Mouse (Mus musculus) liver, postnatal 0 days (tissue): Measurements from ENCODE around the gene Cenpf. TPM values are rescaled to one million over a fixed set of nuclear protein-coding genes. Genes with fewer than 3 reads are reported as not detected.

ENCODE experiments used
- ATAC-seq: fragments of 200-750 bp; cut with Nextera tagmentation; 2 replicates; pipeline ENCODE4 v1.8.0; 2017; ENCODE audit warnings: mild to moderate bottlenecking, moderate library complexity
- DNase-seq: peaks from one replicate; pipeline ENCODE4 v3.0.0-alpha.2; 2016
- H3K27ac ChIP-seq: fragments of 300-500 bp; sonication (generic); 2 replicates; pipeline ENCODE4 v1.5.1; 2014; ENCODE audit warnings: antibody characterized with exemption, moderate library complexity, mild to moderate bottlenecking, low read depth
- H3K27me3 ChIP-seq: fragments of 300-500 bp; sonication (generic); 2 replicates; pipeline ENCODE4 v1.6.1; 2014; ENCODE audit warnings: low read length, control low read depth, mixed read lengths; ENCODE audit not compliant: insufficient read depth
- H3K36me3 ChIP-seq: fragments of 300-500 bp; sonication (generic); replicated peaks from 2 replicates; pipeline ENCODE4 v1.6.1; 2014; ENCODE audit warnings: mild to moderate bottlenecking, control low read depth, low read length, moderate library complexity, mixed read lengths; ENCODE audit not compliant: insufficient read depth
- H3K4me1 ChIP-seq: fragments of 300-500 bp; sonication (generic); 2 replicates; pipeline ENCODE4 v1.6.1; 2014; ENCODE audit warnings: antibody characterized with exemption, mild to moderate bottlenecking, control low read depth; ENCODE audit not compliant: insufficient read depth
- H3K4me2 ChIP-seq: fragments of 300-500 bp; sonication (generic); 2 replicates; pipeline ENCODE4 v1.6.1; 2014; ENCODE audit warnings: low read depth, mild to moderate bottlenecking, low read length, moderate library complexity, mixed read lengths
- H3K4me3 ChIP-seq: fragments of 300-500 bp; sonication (generic); 2 replicates; pipeline ENCODE4 v1.5.1; 2014; ENCODE audit warnings: low read depth, low read length
- H3K9ac ChIP-seq: fragments of 300-500 bp; sonication (generic); replicated peaks from 2 replicates; pipeline ENCODE4 v1.6.1; 2014; ENCODE audit warnings: mild to moderate bottlenecking, moderate library complexity
- H3K9me3 ChIP-seq: fragments of 300-500 bp; sonication (generic); 2 replicates; pipeline ENCODE4 v1.6.1; 2016; ENCODE audit warnings: mild to moderate bottlenecking, control low read depth, low read length, mixed read lengths
- CTCF ChIP-seq: sonication (generic); IDR thresholded peaks from 2 replicates; pipeline ENCODE4 v1.5.1; 2016; ENCODE audit warnings: antibody characterized with exemption, low read depth
- EP300 ChIP-seq: IDR thresholded peaks from 2 replicates; pipeline ENCODE4 v1.6.1; 2016; ENCODE audit warnings: antibody characterized with exemption, low read depth, mild to moderate bottlenecking
- WGBS: fragments of 180-500 bp; shearing (Covaris S2); extraction: QIAGEN DNeasy Blood & Tissue Kit; methylation state at CpG from one replicate; pipeline ENCODE4 v1.1.7; 2014; ENCODE audit not compliant: insufficient replicate concordance; 5-methylcytosine and 5-hydroxymethylcytosine counted together
- polyA plus RNA-seq: library from polyadenylated mRNA; unstranded; fragments of >200 nt; fragmentation: Nextera tagmentation; extraction: Ambion mirVana; gene quantifications from 2 replicates; pipeline ENCODE4 v1.2.1, GENCODE M21; 2015

Cenpf gene
- polyA plus RNA-seq, 1 experiment from 2014 or later = 35.0 TPM

- Histone ChIP-seq H3K9me3 (peaks cover 4% of the 10 kb centered on the region; the same call in 1 of the 2 replicates), H3K4me2 (no peak overlapping the region), H3K4me1 (no peaks in the 10 kb centered on the region), H3K9ac (no peak overlapping the region), H3K36me3 (no peaks in the 10 kb centered on the region), H3K27me3 (no peaks in the 10 kb centered on the region), H3K27ac (no peak overlapping the region), H3K4me3 (no peak overlapping the region)
- ATAC-seq = no peak
- TF ChIP-seq CTCF = no peak
- TF ChIP-seq EP300 = no peak
- WGBS = 41% methylated on average over 19 of the region's 19 CpGs
- DNase-seq = no peak
Observed at GRCm38 (mm10) chr1:189715915-189716797, 28.3 kb upstream of the Cenpf start.

DNA sequence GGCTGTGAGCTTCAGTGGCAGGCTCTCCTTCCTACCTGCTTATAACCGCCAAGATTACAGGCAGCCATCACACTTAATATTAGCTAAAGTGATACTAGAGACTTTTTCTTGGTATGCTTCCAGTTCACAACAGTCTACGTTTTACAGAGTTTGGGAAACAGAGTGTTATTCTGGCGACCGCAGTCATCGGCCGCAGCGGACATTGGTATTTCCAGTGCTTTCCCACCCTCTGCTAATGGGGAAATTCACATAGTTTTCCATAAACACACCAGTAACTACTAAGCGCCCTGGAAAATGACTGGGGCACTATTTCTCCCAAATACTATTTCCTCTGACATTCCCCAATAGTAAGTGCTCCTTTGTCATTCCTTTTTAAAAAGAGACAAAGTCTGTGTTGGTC is 21.1 kb upstream of the Cenpf start:
- no peak for TF ChIP-seq EP300
- no peak for TF ChIP-seq CTCF
- Histone ChIP-seq H3K9ac (no peak overlapping the region), H3K4me3 (no peak overlapping the region), H3K4me1 (0 out of 2 replicates have a peak, but pooled peaks cover 4% of the 10 kb centered on the region), H3K27ac (no peak overlapping the region), H3K4me2 (no peak overlapping the region), H3K36me3 (no peaks in the 10 kb centered on the region), H3K9me3 (no peaks in the 10 kb centered on the region), H3K27me3 (0 out of 2 replicates have a peak, but pooled peaks cover 2% of the 10 kb centered on the region)
- 82% methylated on average over 8 of the region's 8 CpGs for WGBS
- no peak for ATAC-seq
- DNase-seq = no peak

DNA sequence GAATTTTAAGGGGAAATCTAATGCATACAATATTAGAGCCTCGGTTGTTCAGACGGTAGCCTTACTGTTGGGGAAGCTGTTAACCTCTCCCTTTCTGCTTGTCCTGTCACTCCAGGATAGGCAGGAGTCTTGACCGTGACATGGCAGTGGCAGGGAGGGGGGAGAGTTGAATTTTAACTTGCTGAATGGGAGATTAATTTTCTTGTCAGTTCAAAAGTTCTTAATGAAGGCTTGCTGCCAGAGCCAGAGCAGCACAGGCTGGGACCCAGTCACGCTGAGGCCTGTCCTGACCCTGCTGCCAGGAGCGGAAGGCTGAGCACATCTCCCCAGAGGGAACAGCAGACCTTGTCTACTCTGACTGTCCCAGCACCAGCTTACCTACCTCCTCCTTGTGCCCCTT is 19.5 kb upstream of the Cenpf start:
- H3K4me1 ChIP-seq = 0 out of 2 replicates have a peak, but pooled peaks cover 4% of the 10 kb centered on the region

GRCm38 (mm10) chr1:189707014-189707413 is 19.1 kb upstream of the Cenpf start:
- no peaks in the 10 kb centered on the region for H3K9me3 ChIP-seq
- H3K27me3 ChIP-seq = 0 out of 2 replicates have a peak, but pooled peaks cover 2% of the 10 kb centered on the region
- no peak overlapping the region for H3K9ac ChIP-seq
- 0 out of 2 replicates have a peak, but pooled peaks cover 4% of the 10 kb centered on the region for H3K4me1 ChIP-seq
- no peak for ATAC-seq
- H3K36me3 ChIP-seq = no peaks in the 10 kb centered on the region
- no peak overlapping the region for H3K4me3 ChIP-seq
- TF ChIP-seq EP300 (no peak), CTCF (no peak)
- no peak overlapping the region for H3K4me2 ChIP-seq
- DNase-seq = no peak
- no peak overlapping the region for H3K27ac ChIP-seq

More for the DNA sequence above, 19.5 kb upstream of the Cenpf start:
- no peak for DNase-seq
- no peak overlapping the region for H3K4me2 ChIP-seq
- H3K36me3 ChIP-seq = no peaks in the 10 kb centered on the region
- 0 out of 2 replicates have a peak, but pooled peaks cover 2% of the 10 kb centered on the region for H3K27me3 ChIP-seq
- 43% methylated on average over 5 of the region's 5 CpGs for WGBS
- H3K9me3 ChIP-seq = no peaks in the 10 kb centered on the region
- H3K9ac ChIP-seq = no peak overlapping the region
- TF ChIP-seq EP300 (no peak), CTCF (no peak)
- H3K27ac ChIP-seq = no peak overlapping the region
- no peak for ATAC-seq
- H3K4me3 ChIP-seq = no peak overlapping the region

- H3K4me3 ChIP-seq = no peak overlapping the region
- H3K4me1 ChIP-seq = 0 out of 2 replicates have a peak, but pooled peaks cover 4% of the 10 kb centered on the region
- ATAC-seq = no peak
- DNase-seq = no peak
- H3K9me3 ChIP-seq = no peaks in the 10 kb centered on the region
- H3K27ac ChIP-seq = no peak overlapping the region
- H3K36me3 ChIP-seq = no peaks in the 10 kb centered on the region
- no peak overlapping the region for H3K9ac ChIP-seq
- 62% methylated on average over 12 of the region's 12 CpGs for WGBS
- no peak for TF ChIP-seq CTCF
- TF ChIP-seq EP300 = no peak
- 0 out of 2 replicates have a peak, but pooled peaks cover 2% of the 10 kb centered on the region for H3K27me3 ChIP-seq
- no peak overlapping the region for H3K4me2 ChIP-seq
Observed at GRCm38 (mm10) chr1:189706040-189706645, 18.3 kb upstream of the Cenpf start.

- Histone ChIP-seq H3K27ac (no peak overlapping the region), H3K4me1 (0 out of 2 replicates have a peak, but pooled peaks cover 4% of the 10 kb centered on the region), H3K9me3 (no peaks in the 10 kb centered on the region), H3K4me3 (no peak overlapping the region), H3K36me3 (no peaks in the 10 kb centered on the region), H3K27me3 (no peaks in the 10 kb centered on the region), H3K4me2 (no peak overlapping the region), H3K9ac (no peak overlapping the region)
- DNase-seq (no peak), ATAC-seq (no peak)
- WGBS = 65% methylated on average over 7 of the region's 7 CpGs
- TF ChIP-seq EP300 (no peak), CTCF (no peak)
Observed at GRCm38 (mm10) chr1:189703591-189703990, 15.7 kb upstream of the Cenpf start.
